Mouse (Mus musculus) retina, adult 2 months (tissue): ENCODE measurements at regions not wholly inside any gene's neighbourhood (a gene's known extent, or its start where the extent isn't known, plus 50 kb on each side); places are given as distances from the start of the nearest gene placed in this dataset.
A peak's percentile ranks its signal among the peaks of the same experiment; 100 is the strongest.

Experiments
- DNase-seq: peaks from one replicate; pipeline ENCODE4 v3.0.0-alpha.2; 2012; ENCODE audit warnings: low read depth, low spot score

- DNase-seq, result no peak
These were observed 103.5 kb downstream of the Ids start for GRCm38 (mm10) chrX:70261360-70261759.

GRCm38 (mm10) chrX:70216011-70216410 lies 148.9 kb downstream of the Ids start:
- no peak for DNase-seq

DNA sequence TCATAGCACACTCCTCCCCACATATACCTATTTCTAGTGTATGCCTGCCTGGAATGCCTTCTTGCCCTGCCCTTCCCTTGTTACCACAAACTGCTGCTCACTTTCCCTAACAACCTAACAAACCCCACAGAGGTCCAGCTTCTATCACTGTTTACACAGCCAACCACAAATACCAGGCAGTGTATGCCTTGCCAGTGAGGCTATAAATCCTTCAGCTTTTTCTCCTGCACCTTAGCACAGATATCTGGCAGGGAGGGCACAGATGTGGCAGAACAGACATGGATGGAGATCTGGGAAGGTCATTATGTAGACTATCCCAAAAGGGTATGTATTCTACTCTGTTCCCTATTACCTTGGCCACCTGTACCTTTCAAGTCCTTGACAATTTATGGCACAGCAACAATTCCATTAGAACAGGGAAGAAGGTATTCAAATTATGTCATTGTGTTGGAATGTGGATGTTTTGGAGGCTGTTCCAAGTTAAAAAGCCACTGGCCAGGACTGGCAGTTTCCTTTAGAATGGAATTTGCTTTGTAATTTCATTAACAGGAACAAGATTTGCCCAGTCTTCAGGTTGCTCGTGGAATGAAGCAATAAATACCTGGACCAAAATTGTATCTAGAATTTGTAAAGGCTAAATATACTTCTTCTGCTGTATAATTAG lies 180.3 kb downstream of the Ids start:
- no peak for DNase-seq

DNA sequence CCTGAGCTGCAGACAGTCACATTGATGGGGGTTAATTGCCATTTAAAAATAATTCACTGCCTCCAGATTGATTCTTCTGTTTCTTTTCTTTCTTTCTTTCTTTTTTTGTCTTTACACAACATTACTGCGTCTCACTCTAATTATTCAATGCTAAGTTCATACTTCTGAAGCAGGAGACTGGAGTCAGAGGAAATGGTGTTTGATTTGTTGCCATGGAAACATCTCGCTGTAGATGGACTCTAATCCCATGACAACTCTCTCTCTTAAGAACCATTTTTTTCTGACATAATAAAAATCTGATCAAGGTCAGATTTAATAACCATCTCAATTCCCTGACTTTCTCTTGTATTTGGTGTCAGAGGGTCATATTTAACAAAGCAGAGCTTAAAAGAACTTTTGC lies 195.1 kb downstream of the Ids start:
- no peak for DNase-seq

DNA sequence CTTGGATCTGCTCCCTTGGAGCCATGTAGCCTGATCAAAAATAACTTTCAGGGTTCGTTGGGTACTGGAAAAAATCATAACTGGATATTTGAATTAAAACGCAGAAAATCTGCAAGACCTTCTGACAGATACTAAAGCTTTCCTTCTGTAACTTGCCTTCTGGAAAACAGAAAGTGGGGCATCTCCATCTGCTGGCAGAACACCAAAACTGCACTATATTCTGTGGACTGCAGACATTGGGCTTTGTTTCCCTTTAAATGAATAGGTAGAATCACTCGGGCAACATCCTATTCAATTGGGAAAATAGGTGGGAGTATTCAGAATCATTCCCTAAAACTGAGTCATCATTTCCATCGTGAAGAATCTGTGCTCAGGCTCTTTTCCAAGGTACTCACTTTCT lies 203.9 kb downstream of the Ids start:
- peak; percentile 22 for DNase-seq
